Mouse (Mus musculus): ENCODE measurements at regions not wholly inside any gene's neighbourhood (a gene's known extent, or its start where the extent isn't known, plus 50 kb on each side); places are given as distances from the start of the nearest gene placed in this dataset.
"Not testable (repeated sequence)": the region's sequence is repeated elsewhere in the genome, so short reads cannot be mapped to it uniquely, and the experiment has no call there.

DNA sequence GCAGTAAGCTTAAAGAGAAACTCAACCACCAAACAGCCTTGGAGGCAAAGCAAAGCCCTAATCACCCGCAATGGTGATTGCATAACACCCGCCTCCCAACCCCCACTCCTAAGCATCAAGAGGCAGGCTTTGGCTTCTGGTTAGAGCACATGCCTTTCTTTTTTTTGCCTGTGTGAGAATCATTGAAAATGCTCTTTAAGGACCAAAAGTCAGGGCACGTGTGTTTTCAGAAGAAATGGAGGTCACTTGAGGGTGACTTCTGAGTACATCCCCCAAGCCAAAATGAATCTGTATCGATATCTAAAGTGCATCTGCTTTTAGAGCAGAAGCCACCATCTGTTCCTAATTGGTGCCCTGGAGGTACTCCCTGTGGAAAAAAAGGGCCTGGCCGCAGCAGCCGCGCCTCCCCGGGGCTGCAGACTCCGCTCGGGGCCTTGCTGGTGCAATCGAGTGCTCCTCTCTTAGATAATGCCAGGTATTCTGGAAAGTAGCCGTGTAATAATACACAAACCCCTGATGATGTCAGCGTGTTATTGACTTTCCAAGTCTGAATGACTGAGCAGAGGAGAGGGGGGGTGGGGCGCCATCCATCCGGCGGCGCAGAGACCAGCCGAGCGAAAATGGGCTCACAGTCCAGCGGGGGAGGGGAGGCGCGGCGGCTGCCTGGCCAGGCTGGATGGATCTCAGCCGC lies 140.7 kb upstream of the Tbl1xr1 start:
- peak; percentile 94 for DNase-seq (ENCODE audit: low read depth, low spot score)

DNA sequence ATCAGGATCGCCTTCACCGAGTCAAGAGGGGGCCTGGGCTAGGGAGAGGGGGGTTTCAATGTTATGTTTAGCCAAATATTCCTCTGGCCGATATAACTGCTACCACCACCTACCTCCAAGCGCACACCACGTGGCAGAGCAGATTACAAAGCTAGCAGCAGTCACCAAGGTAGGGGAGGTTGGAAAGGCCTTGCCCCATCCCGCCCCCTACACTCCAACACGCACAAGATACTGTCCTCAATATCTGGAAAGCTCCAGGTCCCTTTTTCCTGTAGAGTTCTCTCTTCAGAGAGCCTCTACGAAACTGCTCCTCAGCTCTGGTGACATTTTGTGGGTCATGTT lies 140.2 kb upstream of the Tbl1xr1 start:
- no peak for DNase-seq (ENCODE audit: low read depth, low spot score)

DNA sequence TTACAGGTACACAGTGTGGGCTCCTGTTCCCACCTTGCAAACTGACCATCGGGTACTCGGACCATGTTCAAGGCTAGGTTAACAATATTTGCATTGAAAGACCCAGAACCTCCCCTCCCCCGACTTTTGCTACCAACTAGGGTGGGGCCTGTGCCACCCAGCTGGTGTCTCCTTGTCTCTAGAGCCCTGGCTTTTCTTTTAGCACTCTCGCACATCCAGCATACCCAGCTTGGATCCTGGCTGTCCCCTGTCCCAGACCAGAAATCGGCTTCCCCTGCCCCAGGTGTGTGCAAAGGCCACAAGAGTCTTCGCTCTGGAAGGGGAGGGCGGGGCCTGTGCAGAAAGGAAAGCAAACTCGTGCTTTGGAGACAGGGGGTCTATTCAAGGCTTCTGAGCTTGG lies 139.8 kb upstream of the Tbl1xr1 start:
- DNase-seq (ENCODE audit: low read depth, low spot score) = no peak

DNA sequence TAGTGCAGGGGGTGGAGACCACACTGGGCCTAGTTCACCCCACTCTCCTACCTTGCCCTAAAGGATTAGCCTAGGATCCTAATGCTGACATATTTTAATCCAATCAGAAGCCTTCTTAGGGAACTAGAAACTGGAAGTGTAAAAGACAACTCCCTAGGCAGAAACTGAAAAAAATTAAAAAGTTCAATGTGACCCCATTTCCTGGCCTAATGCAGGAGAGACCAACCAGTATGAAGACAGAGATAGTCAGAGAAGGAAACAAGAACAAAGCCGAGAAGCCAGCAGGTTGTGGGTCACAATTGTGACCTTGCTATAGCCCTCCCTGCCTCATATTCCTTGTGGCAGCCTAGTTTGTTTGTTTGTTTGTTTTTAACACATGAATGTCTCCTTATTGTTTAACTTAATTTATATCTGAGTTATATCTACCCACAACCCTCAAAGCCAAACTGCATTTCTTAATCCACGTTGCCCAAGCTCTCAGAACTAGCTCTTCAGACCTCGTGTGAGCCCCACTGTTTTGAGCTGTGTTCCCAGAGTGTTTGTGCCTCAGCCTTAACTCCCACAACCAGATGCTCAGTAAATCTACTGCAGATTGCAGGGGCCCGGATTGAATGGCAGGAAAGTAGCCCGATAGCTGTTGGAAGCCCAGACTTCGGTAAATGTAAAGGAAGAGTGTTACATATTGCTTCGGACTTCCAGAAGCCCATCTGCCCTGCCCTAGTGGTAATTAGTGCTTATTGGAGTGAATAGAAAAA lies 139.0 kb upstream of the Tbl1xr1 start:
- no peak for DNase-seq (ENCODE audit: low read depth, low spot score)

DNA sequence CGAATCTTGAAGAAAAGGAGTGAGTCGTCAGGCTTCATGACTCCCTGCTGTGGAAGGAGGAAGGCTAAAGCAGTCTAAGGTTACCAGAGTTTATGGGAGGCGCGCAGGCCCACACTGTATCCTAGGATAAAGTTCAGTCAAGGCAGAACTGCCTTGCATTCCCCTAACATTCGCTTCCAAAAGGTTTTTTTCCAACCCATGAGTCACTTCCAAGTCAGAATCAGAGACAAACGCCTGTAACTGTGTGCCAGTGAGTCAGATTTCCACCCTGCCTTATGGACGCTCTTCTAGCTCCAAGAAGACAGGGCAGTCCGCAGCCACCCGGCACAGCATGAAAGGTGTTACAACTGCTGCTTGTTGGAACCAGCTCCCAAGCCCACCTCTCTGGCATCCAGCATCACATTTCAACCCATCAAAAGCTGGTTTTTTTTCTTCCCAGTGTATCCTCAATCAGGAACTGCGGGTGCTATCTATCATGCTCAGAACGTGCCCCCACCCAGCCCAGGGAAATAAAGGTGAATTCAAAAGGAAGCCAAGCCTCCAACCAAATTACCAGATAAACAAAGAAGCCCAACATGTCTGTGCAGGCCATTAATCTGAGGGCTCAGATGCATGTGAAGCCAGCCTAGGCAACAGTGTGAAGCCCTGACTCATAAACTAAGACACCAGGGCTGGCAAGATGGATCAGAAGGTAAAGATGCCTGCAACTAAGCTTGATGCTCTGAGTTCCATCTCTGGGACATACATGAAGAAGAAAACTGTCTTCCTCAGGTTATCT lies 138.2 kb upstream of the Tbl1xr1 start:
- no peak for DNase-seq (ENCODE audit: low read depth, low spot score)

GRCm38 (mm10) chr3:21939738-21940137 lies 136.7 kb upstream of the Tbl1xr1 start:
- no peak for DNase-seq (ENCODE audit: low read depth, low spot score)

DNA sequence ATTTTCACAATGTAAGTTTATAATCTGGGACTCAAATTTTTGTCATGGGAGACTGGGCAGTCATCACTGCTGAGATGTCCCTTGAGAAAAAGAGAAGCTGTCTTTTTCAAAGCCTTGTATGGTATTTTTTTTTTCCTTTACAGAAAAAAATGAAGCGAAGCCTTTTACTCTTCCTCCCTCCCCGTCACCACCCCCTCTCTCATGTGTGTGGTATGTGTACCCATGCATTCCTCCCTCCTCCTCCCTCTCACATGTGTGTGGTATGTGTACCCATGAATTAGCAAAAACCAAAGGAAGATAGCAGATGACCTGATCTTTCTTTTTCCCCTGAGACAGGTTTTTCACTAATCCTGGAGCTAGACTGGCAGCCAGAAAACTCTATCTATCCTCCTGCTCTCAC lies 134.9 kb upstream of the Tbl1xr1 start:
- no peak for DNase-seq (ENCODE audit: low read depth, low spot score)

- no peak for DNase-seq (ENCODE audit: low read depth, low spot score)
Measured at GRCm38 (mm10) chr3:21942912-21943311, 133.5 kb upstream of the Tbl1xr1 start.

DNA sequence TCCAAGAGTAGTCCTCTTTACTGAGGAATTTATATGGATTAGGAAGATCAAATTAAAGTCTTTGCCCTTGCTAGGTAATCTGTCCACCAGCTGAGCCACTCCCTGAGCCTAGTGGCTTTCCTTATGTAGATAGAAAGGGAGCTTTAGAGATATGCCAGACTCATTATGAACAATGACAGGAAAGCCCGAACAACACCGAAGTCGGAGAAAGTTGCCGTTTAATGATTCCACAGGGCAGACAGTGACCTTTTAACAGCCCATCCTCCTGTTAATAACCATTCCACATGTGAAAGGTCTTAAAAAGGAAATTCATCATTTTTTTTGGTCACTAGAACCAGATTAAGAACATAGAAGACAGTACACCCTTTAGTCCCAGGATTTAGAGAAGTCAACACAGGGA lies 130.7 kb upstream of the Tbl1xr1 start:
- DNase-seq (ENCODE audit: low read depth, low spot score) = peak; percentile 30

GRCm38 (mm10) chr3:21947320-21948073 lies 129.0 kb upstream of the Tbl1xr1 start:
- DNase-seq (ENCODE audit: low read depth, low spot score) = no peak

- no peak for DNase-seq (ENCODE audit: low read depth, low spot score)
Measured at GRCm38 (mm10) chr3:21948074-21948659, 128.3 kb upstream of the Tbl1xr1 start.

DNA sequence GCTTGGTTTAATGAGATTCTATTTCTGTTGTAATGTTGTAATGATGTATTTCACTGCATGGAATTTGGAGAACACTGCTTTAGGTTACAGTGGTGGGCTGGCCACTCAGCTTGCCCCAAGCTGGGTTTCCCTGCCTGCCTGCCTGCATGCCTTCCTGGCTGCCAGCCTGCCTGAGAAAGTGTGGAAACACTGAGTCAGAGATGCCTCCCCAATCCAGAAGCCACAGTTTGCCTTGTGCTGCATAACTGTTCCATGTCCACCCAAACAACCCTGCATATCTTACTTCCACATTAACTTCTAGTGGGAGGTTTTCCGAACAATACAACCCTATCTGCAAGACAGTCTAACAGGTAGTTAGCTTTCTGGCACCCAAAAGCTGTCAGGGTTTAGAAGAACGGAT lies 127.0 kb upstream of the Tbl1xr1 start:
- DNase-seq (ENCODE audit: low read depth, low spot score) = no peak

DNA sequence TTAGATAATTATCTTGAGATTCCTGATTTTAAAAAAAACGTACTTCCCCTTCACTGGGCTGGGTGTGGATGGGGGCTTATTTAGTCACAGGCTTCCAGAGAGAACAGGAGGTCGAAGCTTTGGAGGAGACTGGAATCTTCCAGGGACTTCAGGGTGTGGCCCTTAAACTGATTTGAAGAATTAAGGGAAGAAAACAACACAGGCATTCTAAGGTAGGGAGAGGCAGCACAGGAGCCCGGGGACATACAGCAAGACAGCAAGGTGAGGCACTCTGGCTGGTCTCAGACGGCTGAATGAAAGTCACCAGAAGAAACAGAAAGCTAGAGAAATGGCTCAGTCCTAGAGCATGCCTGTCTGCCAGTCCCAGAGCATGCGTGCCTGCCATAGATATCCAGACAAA lies 125.9 kb upstream of the Tbl1xr1 start:
- DNase-seq (ENCODE audit: low read depth, low spot score) = no peak

GRCm38 (mm10) chr3:21951446-21952285 lies 124.8 kb upstream of the Tbl1xr1 start:
- no peak for DNase-seq (ENCODE audit: low read depth, low spot score)

DNA sequence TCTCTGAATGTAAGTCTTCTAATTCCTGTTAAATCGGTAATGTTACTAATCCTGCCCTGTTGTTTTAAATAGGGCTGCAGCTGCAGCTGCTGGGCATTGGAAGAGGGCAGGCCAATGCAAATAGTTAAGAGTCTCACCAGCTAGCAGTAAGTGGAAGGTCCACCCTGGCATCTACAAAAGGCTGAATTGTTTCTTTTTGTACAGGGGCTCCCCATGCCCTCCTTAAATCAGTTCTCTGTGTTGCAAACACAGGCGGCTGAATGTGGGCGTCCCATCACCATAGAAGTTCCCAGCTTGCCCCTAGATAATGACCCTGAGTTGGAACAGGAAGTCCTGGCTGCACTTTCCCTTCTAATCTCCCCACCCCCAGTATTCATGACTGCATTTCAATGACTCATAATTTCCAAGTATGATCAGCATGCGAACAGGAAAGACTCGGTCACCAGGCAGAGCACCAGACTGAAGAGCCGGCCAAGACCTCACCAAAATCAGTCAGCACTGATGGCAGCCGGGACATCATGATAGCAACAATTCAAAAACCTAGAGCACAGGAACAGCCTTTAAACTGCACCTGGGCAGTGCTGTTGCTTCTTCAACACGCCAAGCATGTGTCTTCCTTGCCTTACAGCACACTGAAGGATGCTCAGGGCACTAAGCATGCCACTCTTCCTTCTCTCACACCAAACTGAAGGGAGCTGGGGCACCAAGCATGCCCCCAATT lies 123.6 kb upstream of the Tbl1xr1 start:
- DNase-seq (ENCODE audit: low read depth, low spot score) = no peak

DNA sequence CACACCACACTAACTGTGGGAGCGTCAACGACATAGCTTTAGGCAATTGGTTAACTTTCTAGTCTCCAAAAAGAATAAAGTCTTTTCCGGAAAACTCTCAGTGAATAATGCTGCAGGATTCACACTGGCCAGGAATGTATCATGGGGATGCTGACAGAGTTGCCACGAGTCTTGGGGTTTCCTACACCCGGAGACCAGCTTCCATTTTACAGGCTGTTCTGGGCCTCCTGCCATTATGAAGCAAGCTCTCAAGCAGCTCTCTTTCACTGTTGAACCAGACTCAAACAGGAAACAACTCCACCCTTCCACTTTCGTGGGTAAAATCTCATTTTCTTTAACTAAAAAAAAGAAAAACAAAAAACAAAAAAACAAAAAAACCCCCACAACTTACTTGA lies 123.0 kb upstream of the Tbl1xr1 start:
- DNase-seq (ENCODE audit: low read depth, low spot score) = no peak

DNA sequence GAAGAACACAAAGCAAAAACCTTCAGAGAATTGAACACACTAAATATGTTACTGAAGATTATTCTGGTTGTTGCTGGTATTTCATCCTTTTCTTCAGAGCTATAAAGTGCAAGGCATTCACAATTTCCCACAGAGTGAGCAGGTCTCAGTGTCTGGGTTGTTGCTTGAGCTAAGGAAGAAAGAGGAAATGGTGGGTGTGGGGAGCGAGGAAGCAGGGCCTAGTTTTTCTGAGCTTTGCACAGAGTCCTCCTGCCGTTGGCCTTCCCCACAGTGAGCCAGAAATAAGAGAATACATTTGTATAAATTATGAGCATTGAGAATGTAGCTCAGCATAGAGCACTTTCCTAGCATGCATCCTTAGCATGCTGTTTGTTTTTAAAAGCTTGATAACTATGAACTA lies 120.8 kb upstream of the Tbl1xr1 start:
- DNase-seq (ENCODE audit: low read depth, low spot score) = no peak

GRCm38 (mm10) chr3:21957105-21957504 lies 119.3 kb upstream of the Tbl1xr1 start:
- DNase-seq (ENCODE audit: low read depth, low spot score) = not testable (repeated sequence)

DNA sequence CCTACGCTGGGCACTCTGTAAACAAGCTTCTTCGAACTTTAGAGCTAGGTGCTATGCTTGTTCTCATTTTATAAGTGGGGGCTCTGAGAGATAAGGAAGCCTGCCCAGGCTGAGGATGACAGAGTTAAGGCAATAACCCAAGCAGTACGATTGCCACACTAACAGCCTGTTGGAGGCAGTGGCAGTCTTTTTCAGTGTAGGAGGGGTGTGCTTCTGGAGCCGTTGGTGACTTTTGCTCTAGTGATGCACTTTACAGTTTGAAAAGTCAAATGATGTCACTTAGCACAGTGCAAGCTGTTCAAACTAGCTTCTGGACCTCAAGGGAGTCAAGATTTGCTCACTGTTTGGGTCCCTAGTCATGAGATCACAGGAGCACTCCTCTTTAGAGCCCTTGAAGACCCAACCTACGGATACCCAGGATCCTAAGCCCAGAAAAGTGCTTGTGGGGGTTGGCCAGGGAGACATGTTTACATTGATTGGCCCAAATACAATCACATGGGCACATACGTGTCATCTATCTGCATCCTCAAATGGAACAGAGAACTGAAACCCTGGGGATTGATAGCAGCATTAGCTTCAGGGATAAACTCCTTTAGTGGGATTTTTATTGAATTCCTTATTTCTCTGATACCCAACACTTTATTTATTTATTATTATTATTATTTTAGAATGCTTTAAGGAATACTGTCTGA lies 117.7 kb upstream of the Tbl1xr1 start:
- DNase-seq (ENCODE audit: low read depth, low spot score) = no peak
